Mouse (Mus musculus) B cell, adult 62 days (primary cell): ENCODE measurements around the gene Slc25a19. TPM values are rescaled to one million over a fixed set of nuclear protein-coding genes. Genes with fewer than 3 reads are reported as not detected.

Experiments used
- total RNA-seq: library from RNA; stranded (reverse); gene quantifications from 4 replicates; pipeline ENCODE4 v1.2.4, GENCODE M21; 2023

Gene Slc25a19
- 88.3 to 104 TPM (median 93.1 TPM) in 4 replicates for total RNA-seq

GRCm38 (mm10) chr11:115627705-115628464, at the start of gene Slc25a19:
Gene Slc25a19 (minus strand): TSS chr11:115628295.

GRCm38 (mm10) chr11:115612410-115613137, 15.5 kb downstream of the Slc25a19 start, which contains the start of gene Mif4gd:
Gene Mif4gd (minus strand): TSS chr11:115612969.

GRCm38 (mm10) chr11:115603476-115604303, 24.4 kb downstream of the Slc25a19 start, which contains the start of the genes Mrps7 and Gga3:
Gene Mrps7 (plus strand): TSS chr11:115603925.
Gene Gga3 (minus strand): TSS chr11:115604051.

Other genes starting within 250 kb of the Slc25a19 start
- not detected in 4 replicates for gene Cdr2l, start 246.4 kb downstream of the Slc25a19 start, total RNA-seq
- 33.8 to 53.7 TPM (median 46.1 TPM) in 4 replicates for gene Mrpl58, start 224.5 kb downstream of the Slc25a19 start, total RNA-seq
- gene Atp5h, start 208.3 kb downstream of the Slc25a19 start, total RNA-seq, result 166 to 192 TPM (median 181 TPM) in 4 replicates
- gene Kctd2, start 208.2 kb downstream of the Slc25a19 start, total RNA-seq, result 38.3 to 48.6 TPM (median 42.8 TPM) in 4 replicates
- 0.29 TPM in 1 of 4 replicates, not detected in the others for gene Trim80, start 187.8 kb downstream of the Slc25a19 start, total RNA-seq
- not detected in 4 replicates for gene Slc16a5, start 165.8 kb downstream of the Slc25a19 start, total RNA-seq
- gene Armc7, start 152.6 kb downstream of the Slc25a19 start, total RNA-seq, result 7.5 to 9.9 TPM (median 9.5 TPM) in 4 replicates
- 67.1 to 79.0 TPM (median 74.4 TPM) in 4 replicates for gene Nt5c, start 136.4 kb downstream of the Slc25a19 start, total RNA-seq
- gene Jpt1, start 113.9 kb downstream of the Slc25a19 start, total RNA-seq, result 191 to 199 TPM (median 195 TPM) in 4 replicates
- 235 to 270 TPM (median 258 TPM) in 4 replicates for gene Sumo2, start 92.0 kb downstream of the Slc25a19 start, total RNA-seq
- gene Nup85, start 63.9 kb downstream of the Slc25a19 start, total RNA-seq, result 59.2 to 77.9 TPM (median 72.2 TPM) in 4 replicates
- gene Mrps7, start 24.4 kb downstream of the Slc25a19 start, total RNA-seq, result 33.1 to 37.1 TPM (median 35.2 TPM) in 4 replicates
- gene Gga3, start 24.2 kb downstream of the Slc25a19 start, total RNA-seq, result 87.2 to 113 TPM (median 112 TPM) in 4 replicates
- gene Mif4gd, start 15.3 kb downstream of the Slc25a19 start, total RNA-seq, result 279 to 298 TPM (median 291 TPM) in 4 replicates
- gene Grb2, start 80.3 kb upstream of the Slc25a19 start, total RNA-seq, result 280 to 374 TPM (median 338 TPM) in 4 replicates
- gene Tmem94, start 137.1 kb upstream of the Slc25a19 start, total RNA-seq, result 44.2 to 57.0 TPM (median 51.8 TPM) in 4 replicates
- gene Caskin2, start 185.3 kb upstream of the Slc25a19 start, total RNA-seq, result 3.6 to 6.4 TPM (median 4.4 TPM) in 4 replicates
- 31.5 to 33.3 TPM (median 32.9 TPM) in 4 replicates for gene Tsen54, start 186.4 kb upstream of the Slc25a19 start, total RNA-seq
- 25.7 to 39.1 TPM (median 29.7 TPM) in 4 replicates for gene Llgl2, start 195.8 kb upstream of the Slc25a19 start, total RNA-seq
- gene Myo15b, start 230.1 kb upstream of the Slc25a19 start, total RNA-seq, result 0.39 to 0.54 TPM (median 0.53 TPM) in 3 of 4 replicates, not detected in the other